Mouse (Mus musculus) hindlimb bud, embryonic 11.5 days (tissue): ENCODE data around the gene Peak1.
"Not testable (repeated sequence)": the region's sequence is repeated elsewhere in the genome, so short reads cannot be mapped to it uniquely, and the experiment has no call there.

Experiments
- DNase-seq: peaks from one replicate; pipeline ENCODE4 v3.0.0-alpha.2; 2012; ENCODE audit warnings: low read depth, low spot score; ENCODE audit errors: extremely low spot score

The Peak1 gene

GRCm38 (mm10) chr9:56417948-56418737 is at the start of gene Peak1, which contains the start of gene Hmg20a:
Gene Peak1, minus strand, starts transcription at chr9:56418067.
Gene Hmg20a, plus strand, starts transcription at chr9:56418609.
- DNase-seq: peak; percentile 99

DNA sequence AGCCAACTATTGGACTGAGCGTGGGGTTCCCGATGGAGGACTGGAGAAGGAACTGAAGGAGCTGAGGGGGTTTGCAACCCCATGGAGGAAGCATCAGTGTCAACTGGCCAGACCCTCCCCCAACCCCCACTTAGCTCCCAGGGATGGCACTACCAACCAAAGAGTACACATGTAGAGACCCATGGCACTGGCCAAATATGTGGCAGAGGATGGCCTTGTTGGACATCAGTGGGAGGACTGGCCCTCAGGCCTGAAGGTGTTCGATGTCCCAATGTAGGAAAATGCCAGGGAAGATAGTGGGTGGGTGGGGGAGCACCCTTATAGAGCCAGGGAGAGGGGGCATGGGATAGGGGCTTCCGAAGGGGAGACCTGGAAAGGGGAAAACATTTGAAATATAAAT is 48.4 kb upstream of the Peak1 start:
- no peak for DNase-seq

DNA sequence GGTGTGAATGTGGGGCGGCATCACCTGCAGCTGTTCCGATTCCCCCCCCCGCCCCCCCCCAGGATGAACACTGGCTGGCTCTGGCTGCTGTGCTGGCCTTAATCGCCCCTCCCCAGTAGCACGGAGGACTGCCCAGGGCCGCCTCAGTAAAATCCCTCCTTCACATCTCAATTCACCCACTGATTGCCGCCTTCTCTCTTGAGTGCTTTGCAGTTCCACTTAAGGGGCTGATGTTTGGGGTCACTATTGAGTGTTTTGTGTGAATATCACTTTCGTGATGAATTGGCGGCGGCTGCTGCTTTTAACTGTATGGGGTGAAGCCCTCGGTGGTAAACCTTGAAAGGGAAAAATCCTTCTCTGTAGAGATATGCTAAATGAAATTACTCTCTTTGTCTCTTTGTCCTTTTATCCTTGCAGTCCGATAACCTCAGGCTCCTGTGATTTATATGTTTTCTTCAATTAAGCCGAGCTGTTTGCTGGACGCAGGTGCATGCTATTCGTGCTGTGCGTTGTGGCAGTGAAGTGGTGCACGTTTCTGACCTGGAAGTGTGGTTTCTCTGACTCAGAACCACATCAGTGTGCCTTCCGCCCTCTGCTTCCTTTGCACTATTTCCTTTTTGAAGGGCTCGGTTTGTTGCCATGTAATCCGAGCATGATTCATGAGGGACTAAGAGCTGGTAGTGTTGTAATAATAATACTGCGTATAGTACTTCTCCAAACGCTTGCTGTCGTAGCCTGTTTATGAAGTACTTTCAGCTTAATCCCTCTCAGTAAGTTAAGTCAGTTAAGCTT is 47.2 kb upstream of the Peak1 start:
- no peak for DNase-seq

- DNase-seq: no peak
These were observed 46.0 kb upstream of the Peak1 start for GRCm38 (mm10) chr9:56463686-56464515.

DNA sequence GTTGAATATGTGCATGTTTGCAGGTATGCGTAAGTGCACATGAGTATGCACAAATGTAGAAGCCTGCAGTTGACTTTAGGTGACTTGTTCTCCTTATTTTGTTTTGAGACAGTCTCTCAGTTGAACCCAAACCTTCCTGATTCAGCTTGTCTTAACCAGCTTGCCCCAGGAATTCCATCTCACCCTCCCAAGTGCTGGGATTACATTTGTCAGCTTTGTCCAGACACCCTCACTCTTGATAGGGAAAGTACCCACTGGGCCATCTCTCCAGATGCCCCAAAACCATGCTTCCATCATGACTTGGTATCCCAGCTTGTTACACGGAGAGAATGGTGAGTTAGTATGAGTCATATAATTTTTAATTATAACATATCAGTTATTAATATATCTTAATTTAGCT is 45.2 kb upstream of the Peak1 start:
- no peak for DNase-seq

DNA sequence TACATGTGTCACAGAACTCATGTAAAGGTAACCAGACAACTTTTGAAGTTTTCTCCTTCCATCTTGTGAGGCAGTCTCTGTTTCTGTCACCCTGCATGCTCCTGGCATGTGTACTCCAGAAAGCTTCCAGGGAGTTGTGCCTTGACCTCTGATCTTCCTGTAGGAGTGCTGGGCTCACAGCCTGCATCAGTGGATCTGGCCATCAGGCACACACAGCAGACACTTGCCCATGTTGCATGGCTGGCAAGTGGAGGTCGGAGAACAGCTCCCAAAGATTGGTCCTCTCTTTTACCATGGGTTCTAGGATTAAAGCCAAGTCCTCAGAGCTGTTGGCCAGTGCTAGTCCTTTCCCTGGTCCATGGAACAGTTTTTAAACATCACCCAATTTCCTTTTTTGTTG is 44.7 kb upstream of the Peak1 start:
- DNase-seq: no peak

DNA sequence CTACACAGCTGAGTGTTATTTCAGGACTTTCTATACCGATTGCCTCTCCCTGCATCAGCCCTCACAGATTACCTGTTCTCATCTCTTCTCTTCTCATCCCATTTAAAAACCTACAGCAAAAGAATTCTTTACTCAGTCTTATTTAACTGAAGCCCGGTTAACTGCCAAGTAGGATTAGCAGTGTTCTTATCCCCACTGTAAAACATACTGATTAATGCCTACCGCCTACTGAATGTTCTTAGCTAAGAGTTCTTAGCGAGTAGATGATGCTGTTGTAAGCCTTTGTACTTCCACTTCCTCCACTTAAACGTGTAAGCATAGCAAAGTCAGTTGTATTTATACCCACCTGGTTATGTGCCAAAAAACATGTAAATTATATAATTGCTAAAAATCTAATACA is 43.1 kb upstream of the Peak1 start:
- DNase-seq: no peak

GRCm38 (mm10) chr9:56456426-56456825 is 38.6 kb upstream of the Peak1 start:
- no peak for DNase-seq

- no peak for DNase-seq
These were observed 35.4 kb upstream of the Peak1 start for GRCm38 (mm10) chr9:56453038-56453815.

- DNase-seq: no peak
These were observed 33.7 kb upstream of the Peak1 start for GRCm38 (mm10) chr9:56451570-56451969.

DNA sequence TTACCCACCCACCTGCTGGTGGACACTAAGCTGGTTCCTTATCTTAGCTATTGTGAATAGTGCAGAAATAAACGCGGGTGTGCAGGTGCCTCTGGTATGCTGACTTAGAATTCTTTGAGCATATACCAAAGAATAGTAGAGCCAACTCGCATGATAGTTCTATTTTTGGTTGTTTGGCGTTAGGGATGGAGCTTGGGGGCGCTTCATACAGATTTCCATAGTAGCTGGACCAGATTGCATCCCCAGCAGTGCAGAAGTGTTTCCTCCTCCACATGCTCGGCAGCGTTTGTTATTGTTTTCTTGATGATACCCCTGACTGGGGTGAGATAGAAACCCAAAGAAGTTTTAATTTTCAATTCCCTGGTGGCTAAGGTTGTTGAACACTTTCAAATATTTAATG is 21.8 kb upstream of the Peak1 start:
- DNase-seq: no peak

DNA sequence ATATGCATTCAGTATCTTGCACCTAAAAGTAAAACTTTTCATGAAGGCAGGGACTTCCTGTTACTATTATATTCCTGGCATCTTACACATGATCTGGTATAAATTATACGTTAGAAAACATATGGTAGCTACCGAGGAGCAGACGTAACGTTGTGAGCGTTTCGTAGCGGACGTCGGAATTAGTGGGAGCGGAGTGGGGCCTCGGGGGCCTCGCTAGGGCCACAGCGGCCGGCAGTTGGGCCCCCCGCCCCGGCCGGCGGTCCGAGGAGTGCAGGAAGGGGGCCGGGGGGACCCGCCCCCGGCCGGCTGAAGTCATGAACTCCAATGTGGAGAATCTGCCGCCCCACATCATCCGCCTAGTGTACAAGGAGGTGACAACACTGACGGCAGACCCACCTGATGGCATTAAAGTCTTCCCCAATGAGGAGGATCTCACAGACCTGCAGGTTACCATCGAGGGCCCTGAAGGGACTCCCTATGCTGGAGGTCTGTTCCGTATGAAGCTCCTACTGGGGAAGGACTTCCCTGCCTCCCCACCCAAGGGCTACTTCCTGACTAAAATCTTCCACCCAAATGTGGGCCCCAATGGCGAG is 19.5 kb upstream of the Peak1 start:
- not testable (repeated sequence) for DNase-seq

- DNase-seq: no peak
These were observed 18.1 kb upstream of the Peak1 start for GRCm38 (mm10) chr9:56435821-56436526.

DNA sequence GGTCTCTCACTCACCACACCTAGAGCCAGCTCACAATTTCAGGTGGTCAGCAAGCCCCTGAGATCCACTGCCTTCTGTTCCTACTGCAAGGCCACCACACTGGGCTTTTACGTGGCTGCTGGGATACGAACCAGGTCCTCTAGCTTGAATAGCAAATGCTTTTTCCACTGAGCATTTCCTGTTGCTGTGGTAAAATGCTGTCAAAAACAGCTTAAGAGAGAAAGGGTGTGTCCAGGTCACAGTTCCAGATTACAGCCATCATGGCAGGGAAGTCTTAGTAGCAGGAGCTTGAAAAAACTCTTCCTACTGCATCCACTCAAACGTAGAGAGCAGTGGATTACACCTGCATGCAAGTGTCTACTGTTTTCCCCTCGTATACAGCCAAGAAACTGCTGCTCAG is 7.0 kb upstream of the Peak1 start:
- DNase-seq: no peak

- no peak for DNase-seq
These were observed 4.1 kb upstream of the Peak1 start for GRCm38 (mm10) chr9:56421991-56422390.

GRCm38 (mm10) chr9:56420892-56421601 is 3.2 kb upstream of the Peak1 start:
- no peak for DNase-seq

DNA sequence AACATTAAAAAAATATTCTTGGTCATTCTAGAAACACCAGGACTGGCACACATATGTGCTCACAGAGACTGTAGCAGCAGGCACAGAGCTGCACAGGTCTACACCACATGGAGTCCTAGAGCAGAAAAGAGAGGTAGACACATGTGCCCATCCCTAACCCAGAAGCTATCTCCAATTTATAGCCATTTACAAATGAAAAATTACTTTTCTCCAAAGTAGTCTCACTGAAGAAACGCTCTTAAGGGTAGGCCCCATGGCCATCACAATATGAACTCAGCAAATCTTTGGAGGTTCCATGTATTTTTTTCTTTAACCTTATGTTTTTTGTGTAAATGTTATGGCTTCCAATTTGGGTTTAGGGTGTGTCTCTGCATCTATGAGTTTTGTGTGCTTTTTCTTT is 2.4 kb upstream of the Peak1 start:
- DNase-seq: no peak

GRCm38 (mm10) chr9:56418738-56419239 is 922 bp upstream of the Peak1 start:
- DNase-seq: no peak
